Mouse (Mus musculus) heart, postnatal 0 days (tissue): Measurements from ENCODE around the gene Rassf8. TPM values are rescaled to one million over a fixed set of nuclear protein-coding genes. Genes with fewer than 3 reads are reported as not detected.

ENCODE experiments used
- ATAC-seq: fragments of 200-750 bp; cut with Nextera tagmentation; 2 replicates; pipeline ENCODE4 v1.8.0; 2017; ENCODE audit warnings: low read depth, moderate number of reproducible peaks, moderate library complexity; ENCODE audit not compliant: insufficient read depth
- DNase-seq: peaks from one replicate; pipeline ENCODE4 v3.0.0-alpha.2; 2016; ENCODE audit warnings: low spot score
- H3K27ac ChIP-seq: fragments of 300-500 bp; sonication (generic); 2 replicates; pipeline ENCODE4 v1.5.1; 2014; ENCODE audit warnings: low read depth, mild to moderate bottlenecking
- H3K27me3 ChIP-seq: fragments of 300-500 bp; sonication (generic); 2 replicates; pipeline ENCODE4 v1.6.1; 2014; ENCODE audit warnings: low read length, mixed read lengths; ENCODE audit not compliant: control insufficient read depth, insufficient read depth
- H3K36me3 ChIP-seq: fragments of 300-500 bp; sonication (generic); replicated peaks from 2 replicates; pipeline ENCODE4 v1.6.1; 2014; ENCODE audit warnings: low read length, mixed read lengths; ENCODE audit not compliant: control insufficient read depth, insufficient read depth
- H3K4me1 ChIP-seq: fragments of 300-500 bp; sonication (generic); 2 replicates; pipeline ENCODE4 v1.6.1; 2014; ENCODE audit warnings: antibody characterized with exemption; ENCODE audit not compliant: control insufficient read depth, insufficient read depth
- H3K4me2 ChIP-seq: fragments of 300-500 bp; sonication (generic); 2 replicates; pipeline ENCODE4 v1.6.1; 2014; ENCODE audit warnings: low read depth, mild to moderate bottlenecking, low read length, moderate library complexity
- H3K4me3 ChIP-seq: fragments of 300-500 bp; sonication (generic); 2 replicates; pipeline ENCODE4 v1.5.1; 2014; ENCODE audit warnings: low read depth, low read length
- H3K9ac ChIP-seq: fragments of 300-500 bp; sonication (generic); replicated peaks from 2 replicates; pipeline ENCODE4 v1.6.1; 2014; ENCODE audit warnings: low read depth, low read length, mixed read lengths
- H3K9me3 ChIP-seq: fragments of 300-500 bp; sonication (generic); replicated peaks from 2 replicates; pipeline ENCODE4 v1.6.1; 2016; ENCODE audit warnings: low read length; ENCODE audit not compliant: control insufficient read depth
- CTCF ChIP-seq: IDR thresholded peaks from 2 replicates; pipeline ENCODE4 v1.5.1; 2016; ENCODE audit warnings: antibody characterized with exemption, control low read depth, low read depth
- EP300 ChIP-seq: IDR thresholded peaks from 2 replicates; pipeline ENCODE4 v1.6.1; 2016; ENCODE audit warnings: antibody characterized with exemption, low read depth
- WGBS: fragments of 180-500 bp; shearing (Covaris S2); extraction: QIAGEN DNeasy Blood & Tissue Kit; methylation state at CpG from one replicate; pipeline ENCODE4 v1.1.7; 2014; 5-methylcytosine and 5-hydroxymethylcytosine counted together
- polyA plus RNA-seq: library from polyadenylated mRNA; unstranded; fragments of >200 nt; fragmentation: Nextera tagmentation; extraction: Ambion mirVana; gene quantifications from 2 replicates; pipeline ENCODE4 v1.2.1, GENCODE M21; 2015
- total RNA-seq: library from RNA; depleted of rRNA; stranded (reverse); fragments of >200 nt; gene quantifications from 2 replicates; pipeline ENCODE4 v1.2.3, GENCODE M21; 2014; ENCODE audit warnings: low replicate concordance

Gene Rassf8
- total and polyA plus RNA-seq, 2 experiments from 2014 or later: 11.1 to 72.6 TPM

DNA sequence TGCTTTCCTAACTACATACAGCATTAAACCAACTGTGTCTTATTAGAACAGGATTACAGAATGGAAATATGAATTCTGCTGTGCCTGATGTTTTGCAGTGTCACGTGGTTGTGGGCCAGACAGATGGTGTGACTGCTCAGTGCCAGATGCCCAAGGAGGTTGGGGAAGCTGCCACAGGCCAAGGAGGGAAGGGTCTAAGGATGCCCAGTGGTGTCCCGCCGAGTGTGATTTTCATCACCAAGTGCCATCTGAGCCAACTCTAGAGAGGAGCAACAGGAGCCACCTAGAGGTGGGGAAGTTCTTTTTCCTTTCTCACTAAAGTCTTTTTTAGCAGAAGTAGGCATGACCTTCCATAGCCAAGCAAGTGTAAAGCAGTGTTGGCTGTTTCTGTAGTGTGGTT lies 3.8 kb downstream of the Rassf8 start:
- no peak overlapping the region for H3K9ac ChIP-seq
- DNase-seq (no peak), ATAC-seq (no peak)
- H3K9me3 ChIP-seq: no peaks in the 10 kb centered on the region
- TF ChIP-seq EP300 (no peak), CTCF (no peak)
- WGBS: 82% methylated on average over 3 of the region's 3 CpGs
- H3K4me3 ChIP-seq: no peak overlapping the region
- H3K4me1 ChIP-seq: peaks cover 40% of the 10 kb centered on the region
- no peak overlapping the region for H3K27ac ChIP-seq
- H3K27me3 ChIP-seq: no peaks in the 10 kb centered on the region
- H3K4me2 ChIP-seq: no peak overlapping the region
- H3K36me3 ChIP-seq: peaks cover 13% of the 10 kb centered on the region

- H3K36me3 ChIP-seq: peaks cover 14% of the 10 kb centered on the region
- H3K9me3 ChIP-seq: no peaks in the 10 kb centered on the region
- H3K4me3 ChIP-seq: no peak overlapping the region
- H3K4me1 ChIP-seq: peaks cover 52% of the 10 kb centered on the region
- DNase-seq (no peak), ATAC-seq (no peak)
- 85% methylated on average over 6 of the region's 6 CpGs for WGBS
- no peaks in the 10 kb centered on the region for H3K27me3 ChIP-seq
- H3K4me2 ChIP-seq: no peak overlapping the region
- TF ChIP-seq CTCF (no peak), EP300 (no peak)
- H3K9ac ChIP-seq: no peak overlapping the region
- H3K27ac ChIP-seq: peak overlapping the region; percentile 53; the same call in 1 of the 2 replicates
These were observed 6.7 kb downstream of the Rassf8 start for GRCm38 (mm10) chr6:145753296-145753695.

GRCm38 (mm10) chr6:145754416-145754815 lies 7.9 kb downstream of the Rassf8 start:
- no peaks in the 10 kb centered on the region for H3K27me3 ChIP-seq
- no peaks in the 10 kb centered on the region for H3K9me3 ChIP-seq
- peak overlapping the region; percentile 31 for H3K27ac ChIP-seq
- H3K9ac ChIP-seq: no peak overlapping the region
- no peak for DNase-seq
- ATAC-seq: no peak
- H3K4me2 ChIP-seq: no peak overlapping the region
- WGBS: 43% methylated on average over 6 of the region's 6 CpGs
- no peak overlapping the region for H3K4me3 ChIP-seq
- no peak for TF ChIP-seq CTCF
- no peak for TF ChIP-seq EP300
- H3K4me1 ChIP-seq: peaks cover 58% of the 10 kb centered on the region
- H3K36me3 ChIP-seq: peaks cover 14% of the 10 kb centered on the region

- no peak overlapping the region for H3K9ac ChIP-seq
- TF ChIP-seq CTCF (no peak), EP300 (no peak)
- 58% methylated on average over 14 of the region's 14 CpGs for WGBS
These were observed 9.5 kb downstream of the Rassf8 start for GRCm38 (mm10) chr6:145755942-145756639.

DNA sequence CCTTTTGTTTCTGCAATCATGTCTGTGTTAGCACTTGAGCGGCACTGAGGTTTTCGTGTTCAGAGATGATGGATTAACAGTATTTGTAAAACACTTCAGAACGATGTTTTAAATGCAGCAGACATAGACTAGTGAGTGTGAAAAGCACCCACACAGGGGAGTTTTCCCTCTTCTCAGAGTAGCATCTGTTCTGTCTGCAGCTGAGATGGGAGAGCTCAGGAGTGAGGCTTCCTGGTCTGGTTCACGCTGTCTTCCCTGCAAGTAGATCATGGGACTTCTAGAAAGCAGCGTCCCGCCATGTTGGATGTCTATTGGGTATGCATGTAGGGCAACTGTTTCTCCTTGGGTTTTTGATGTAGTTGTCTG lies 10.1 kb downstream of the Rassf8 start:
- H3K4me2 ChIP-seq: no peak overlapping the region
- no peaks in the 10 kb centered on the region for H3K27me3 ChIP-seq
- no peak overlapping the region for H3K4me3 ChIP-seq
- 82% methylated on average over 6 of the region's 6 CpGs for WGBS
- ATAC-seq (no peak), DNase-seq (no peak)
- H3K4me1 ChIP-seq: peaks cover 80% of the 10 kb centered on the region
- no peaks in the 10 kb centered on the region for H3K9me3 ChIP-seq
- H3K36me3 ChIP-seq: peaks cover 6% of the 10 kb centered on the region; the same call in 1 of the 2 replicates
- TF ChIP-seq CTCF: no peak
- no peak for TF ChIP-seq EP300
- H3K27ac ChIP-seq: peak overlapping the region; percentile 12; the same call in 1 of the 2 replicates
- H3K9ac ChIP-seq: no peak overlapping the region

More at GRCm38 (mm10) chr6:145755942-145756639, 9.5 kb downstream of the Rassf8 start:
- H3K4me1 ChIP-seq: peaks cover 74% of the 10 kb centered on the region
- H3K9me3 ChIP-seq: no peaks in the 10 kb centered on the region
- DNase-seq (no peak), ATAC-seq (no peak)
- peak overlapping the region; percentile 21 for H3K27ac ChIP-seq
- no peaks in the 10 kb centered on the region for H3K27me3 ChIP-seq
- peaks cover 8% of the 10 kb centered on the region for H3K36me3 ChIP-seq
- no peak overlapping the region for H3K4me2 ChIP-seq
- H3K4me3 ChIP-seq: no peak overlapping the region

- peaks cover 81% of the 10 kb centered on the region for H3K4me1 ChIP-seq
- TF ChIP-seq CTCF: no peak
- DNase-seq (no peak), ATAC-seq (no peak)
- H3K27ac ChIP-seq: peak overlapping the region; percentile 26; the same call in 1 of the 2 replicates
- H3K36me3 ChIP-seq: peaks cover 6% of the 10 kb centered on the region; the same call in 1 of the 2 replicates
- H3K27me3 ChIP-seq: no peaks in the 10 kb centered on the region
- no peak overlapping the region for H3K4me2 ChIP-seq
- 62% methylated on average over 3 of the region's 3 CpGs for WGBS
- no peaks in the 10 kb centered on the region for H3K9me3 ChIP-seq
- no peak overlapping the region for H3K9ac ChIP-seq
- no peak overlapping the region for H3K4me3 ChIP-seq
These were observed 10.8 kb downstream of the Rassf8 start for GRCm38 (mm10) chr6:145757346-145757745.
